Mouse (Mus musculus): Measurements from ENCODE around the gene Treml4.

DNA sequence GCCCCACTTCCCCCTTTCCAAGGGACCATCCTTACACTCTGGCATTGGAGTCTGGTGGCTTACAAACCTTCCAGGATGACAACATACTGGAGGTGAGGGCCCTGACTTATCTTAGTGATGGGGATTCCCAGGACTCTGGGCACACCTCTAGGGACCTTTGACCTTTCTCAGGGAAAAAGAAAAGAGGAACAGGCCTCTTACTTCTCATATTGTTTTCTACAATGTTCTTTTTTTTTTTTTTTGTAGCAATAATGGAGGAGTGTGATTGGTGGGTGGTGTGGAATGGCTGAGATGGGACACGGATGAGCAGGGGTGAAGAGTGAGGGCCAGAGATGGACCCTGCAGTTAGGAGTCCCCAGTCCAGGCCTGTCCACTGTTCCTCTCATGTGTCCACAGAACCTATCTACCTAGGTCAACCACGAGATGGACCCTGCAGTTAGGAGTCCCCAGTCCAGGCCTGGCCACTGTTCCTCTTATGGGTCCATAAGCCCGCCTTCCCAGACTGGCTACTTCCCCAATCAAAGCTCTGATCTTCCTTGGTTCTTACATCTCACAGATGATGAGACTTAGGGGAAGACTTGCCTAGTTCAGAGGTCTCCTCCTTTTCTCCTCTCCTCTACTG, at the start of gene Treml4:
- TF ChIP-seq CTCF (IDR thresholded peaks at IDR 0.05 in 2 of 3, conservative IDR thresholded peaks at IDR 0.05 in 1 of 3; ENCODE audit: control insufficient read depth in 1 of 3, insufficient read depth in 1 of 3, low read depth in 2 of 3, low read length in 3 of 3, poor library complexity in 1 of 3, severe bottlenecking in 1 of 3) (no peak), KAT2A (conservative IDR thresholded peaks at IDR 0.05; ENCODE audit: low read depth, low read length) (no peak), JUND (IDR thresholded peaks at IDR 0.05; ENCODE audit: low read depth, low read length) (no peak), MAFK (IDR thresholded peaks at IDR 0.05; ENCODE audit: borderline replicate concordance, low read depth, low read length) (no peak), EP300 (IDR thresholded peaks at IDR 0.05; ENCODE audit: low read depth in 1 of 2, low read length in 2 of 2) (no peak)

Measured in MEL (cell line).